Mouse (Mus musculus): Measurements from ENCODE around the gene Hebp1.

Hebp1 gene

GRCm38 (mm10) chr6:135197921-135198532 lies at the start of gene Hebp1, which contains the start of gene Fam234b:
TSS of gene Hebp1 (minus strand) at chr6:135198022.
TSS of gene Fam234b (plus strand) at chr6:135197977.
- DNase-seq, result peak; percentile 86 to 93

GRCm38 (mm10) chr6:135245586-135245985 lies 47.8 kb upstream of the Hebp1 start:
- DNase-seq, result no peak

DNA sequence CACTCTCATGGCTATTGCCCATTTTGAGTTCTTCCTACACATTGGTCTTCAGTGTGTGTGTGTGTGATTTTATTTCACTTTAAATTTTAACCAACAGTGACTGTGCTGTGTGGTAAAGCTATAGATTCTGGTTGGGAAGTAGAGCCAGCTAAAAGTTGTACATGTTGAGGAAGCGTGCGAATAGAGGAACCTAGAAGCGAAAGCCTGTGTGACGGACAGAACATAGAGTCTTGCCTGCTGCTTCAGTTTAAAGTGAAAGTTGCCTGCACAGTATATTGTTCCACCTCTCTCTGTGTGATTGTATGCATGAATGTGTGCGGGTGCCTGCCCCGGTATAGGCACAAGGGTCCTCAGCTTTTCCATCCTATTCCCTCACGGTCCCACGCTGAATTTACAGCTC lies 42.5 kb upstream of the Hebp1 start:
- no peak for DNase-seq

GRCm38 (mm10) chr6:135238211-135238610 lies 40.4 kb upstream of the Hebp1 start:
- no peak for DNase-seq

DNA sequence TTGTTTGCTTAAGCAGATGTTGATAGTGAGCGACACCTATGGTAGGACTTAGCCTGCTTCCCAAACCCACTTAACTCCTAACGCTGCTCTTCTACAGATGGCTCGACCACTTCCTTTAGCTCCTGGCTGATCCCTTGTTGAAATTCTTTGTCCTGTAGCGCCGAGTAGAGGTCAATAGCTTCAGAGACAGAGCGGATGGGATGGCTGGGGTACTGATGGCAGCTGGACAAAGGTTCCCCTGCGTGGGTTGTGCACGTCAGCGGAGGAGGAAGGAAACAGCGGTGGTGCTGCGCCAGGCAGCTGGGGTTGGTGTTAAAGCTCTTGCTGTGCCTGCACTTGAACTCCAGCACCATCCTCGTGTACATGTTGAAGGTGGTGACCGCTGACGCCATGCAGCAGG lies 39.5 kb upstream of the Hebp1 start:
- no peak for DNase-seq

DNA sequence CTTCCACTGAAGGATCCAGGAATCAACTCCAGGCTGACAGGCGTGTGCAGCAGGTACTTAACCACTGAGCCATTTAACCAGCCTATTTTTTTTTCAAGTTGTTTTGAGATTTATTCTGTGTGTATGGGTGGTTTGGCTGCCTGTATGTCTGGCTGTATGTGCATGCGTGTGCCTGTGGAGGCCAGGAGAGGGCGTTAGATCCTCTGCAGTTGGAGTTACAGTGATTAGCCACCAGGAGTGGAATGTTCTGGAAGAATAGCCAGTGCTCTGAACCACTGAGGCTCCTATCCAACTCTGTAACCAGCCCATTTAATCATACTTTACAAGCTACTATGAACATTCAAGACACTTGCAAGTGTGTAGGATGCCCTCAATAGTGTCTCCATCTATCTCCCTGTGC lies 38.8 kb upstream of the Hebp1 start:
- no peak for DNase-seq

DNA sequence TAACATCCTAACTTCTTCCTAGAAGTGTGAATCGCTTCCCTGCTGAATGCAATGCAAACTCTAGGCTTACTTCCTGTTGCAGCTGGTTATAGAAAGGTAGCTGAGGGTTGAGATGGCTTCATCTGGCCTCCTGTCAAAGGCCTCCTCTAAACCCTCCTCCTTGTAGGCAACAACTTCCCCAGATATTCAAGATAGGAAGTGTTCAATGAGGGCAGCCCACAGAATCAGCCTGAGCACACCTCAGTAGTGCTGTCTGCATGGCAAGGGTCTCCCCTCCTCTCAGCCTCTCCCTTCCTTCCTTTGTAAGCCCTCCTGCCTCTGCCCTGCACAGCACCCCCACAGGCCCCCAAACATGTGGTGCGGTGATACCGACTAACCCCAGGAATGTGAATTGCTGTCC lies 37.9 kb upstream of the Hebp1 start:
- no peak for DNase-seq

GRCm38 (mm10) chr6:135232443-135233182 lies 34.8 kb upstream of the Hebp1 start:
- no peak for DNase-seq

- no peak for DNase-seq
Measured at GRCm38 (mm10) chr6:135230586-135230985, 32.8 kb upstream of the Hebp1 start.

DNA sequence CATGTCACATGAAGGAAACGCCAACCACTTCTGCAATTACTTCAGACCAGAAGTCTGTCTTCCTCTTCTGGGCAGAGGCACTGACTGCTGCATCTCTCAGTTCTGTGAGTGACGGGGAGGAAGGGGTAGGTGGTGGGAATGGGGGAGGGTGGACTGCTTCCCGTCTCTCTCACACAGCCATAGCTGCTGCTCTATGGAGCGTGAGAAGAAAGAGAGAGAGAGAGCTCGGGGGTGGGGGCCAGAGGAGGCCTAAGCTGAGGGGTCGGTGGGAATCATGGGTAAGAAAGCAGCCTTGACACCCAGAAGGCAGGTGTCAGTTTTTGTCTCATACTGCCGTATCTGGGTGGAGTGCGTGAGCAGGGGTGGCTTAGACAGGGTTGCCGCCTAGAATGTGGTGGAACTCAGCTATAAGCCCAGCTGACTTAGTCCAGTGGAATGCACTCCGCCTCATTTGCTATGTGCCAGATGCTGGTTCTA lies 30.7 kb upstream of the Hebp1 start:
- DNase-seq, result no peak

DNA sequence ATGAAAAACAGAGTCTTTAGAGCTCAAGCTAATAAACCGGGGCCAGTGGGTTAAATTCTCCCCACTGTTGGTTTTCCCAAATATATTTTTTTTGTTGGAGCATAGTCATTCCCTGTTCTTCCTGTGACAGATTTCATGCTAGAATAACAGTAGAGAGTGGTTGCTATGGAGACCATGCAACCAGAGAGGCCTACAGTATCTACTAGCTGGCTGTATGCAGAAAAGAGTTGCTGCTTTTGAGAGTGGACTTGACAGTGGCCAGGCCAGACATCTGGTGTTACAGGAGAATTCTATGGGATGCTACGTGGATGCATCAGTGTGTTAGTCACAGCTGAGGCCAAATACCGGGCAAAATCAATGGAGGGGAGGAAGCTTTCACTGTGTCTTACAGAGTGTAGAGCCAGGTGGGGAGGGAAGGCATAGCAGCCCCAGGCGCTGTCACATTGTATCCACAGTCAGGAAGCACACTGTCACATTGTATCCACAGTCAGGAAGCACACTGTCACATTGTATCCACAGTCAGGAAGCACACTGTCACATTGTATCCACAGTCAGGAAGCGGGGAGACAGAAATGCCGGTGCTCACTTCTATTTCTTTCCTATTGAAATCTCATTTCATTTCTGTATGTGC lies 26.1 kb upstream of the Hebp1 start:
- no peak for DNase-seq

DNA sequence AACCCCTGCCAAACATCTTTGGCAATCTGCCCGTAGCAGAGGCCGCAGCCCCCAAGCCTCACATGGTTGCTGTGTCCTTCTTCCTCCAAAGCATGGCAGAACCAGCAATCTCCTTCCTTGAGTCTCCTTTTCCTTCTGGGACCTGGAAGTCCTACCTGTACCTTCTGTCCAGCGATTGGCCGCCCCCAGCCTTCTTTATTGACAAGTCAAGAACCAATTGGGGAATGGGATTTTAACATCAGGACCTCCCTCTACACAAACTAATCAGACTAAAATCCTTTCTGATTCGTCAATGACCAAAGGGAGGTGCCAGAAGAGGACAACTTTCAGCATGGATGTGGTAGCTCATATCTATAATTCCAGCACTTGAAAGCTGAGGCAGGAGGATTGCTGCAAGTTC lies 22.1 kb upstream of the Hebp1 start:
- DNase-seq, result no peak

- DNase-seq, result no peak
Measured at GRCm38 (mm10) chr6:135218330-135218729, 20.5 kb upstream of the Hebp1 start.

DNA sequence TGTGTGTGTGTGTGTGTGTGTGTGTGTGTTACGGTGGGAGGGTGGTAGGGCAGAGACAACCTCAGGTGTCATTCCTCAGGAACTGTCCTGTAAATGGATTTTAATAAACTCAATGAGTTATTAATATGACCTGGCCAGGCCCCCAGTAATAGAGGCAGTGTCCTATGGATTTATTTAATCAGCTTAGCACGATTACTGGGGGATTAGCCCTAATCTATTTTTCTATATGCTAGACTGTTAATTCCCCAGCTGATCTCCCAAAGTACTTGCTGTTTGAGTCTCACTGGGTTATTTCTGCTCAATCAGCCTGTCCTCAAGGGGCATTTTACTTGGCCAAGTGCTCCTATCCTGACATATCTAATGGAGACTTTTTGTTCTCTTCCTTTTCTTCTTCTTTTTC lies 14.8 kb upstream of the Hebp1 start:
- no peak for DNase-seq

- no peak for DNase-seq
Measured at GRCm38 (mm10) chr6:135211169-135211568, 13.3 kb upstream of the Hebp1 start.

- no peak for DNase-seq
Measured at GRCm38 (mm10) chr6:135206909-135207308, 9.1 kb upstream of the Hebp1 start.

- no peak for DNase-seq
Measured at GRCm38 (mm10) chr6:135205802-135206201, 8.0 kb upstream of the Hebp1 start.

- no peak for DNase-seq
Measured at GRCm38 (mm10) chr6:135204869-135205268, 7.0 kb upstream of the Hebp1 start.

DNA sequence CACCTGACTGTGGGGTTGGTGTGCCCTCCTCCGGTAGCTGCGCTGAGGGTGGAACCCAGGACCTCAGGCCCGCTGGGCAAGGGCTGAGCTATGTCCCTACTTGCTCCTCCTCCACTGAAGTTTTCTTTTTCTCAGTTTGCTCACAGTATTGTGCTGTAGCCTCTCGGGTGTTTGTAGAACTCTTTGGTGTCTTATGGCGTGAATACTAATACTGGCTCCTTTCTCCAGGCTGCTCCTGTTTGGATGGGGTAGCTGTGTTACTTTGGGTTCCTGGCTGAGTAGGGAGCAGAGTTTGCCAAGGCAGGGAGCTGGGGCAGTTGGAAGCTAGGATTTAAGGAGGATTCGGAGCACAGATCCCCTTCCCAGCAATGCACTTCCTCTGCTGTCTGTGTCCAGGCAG lies 5.9 kb upstream of the Hebp1 start:
- DNase-seq, result peak in 1 of 2 experiments; percentile 13

GRCm38 (mm10) chr6:135202668-135203067 lies 4.8 kb upstream of the Hebp1 start:
- no peak for DNase-seq

- DNase-seq, result no peak
Measured at GRCm38 (mm10) chr6:135200122-135200957, 2.5 kb upstream of the Hebp1 start.

DNA sequence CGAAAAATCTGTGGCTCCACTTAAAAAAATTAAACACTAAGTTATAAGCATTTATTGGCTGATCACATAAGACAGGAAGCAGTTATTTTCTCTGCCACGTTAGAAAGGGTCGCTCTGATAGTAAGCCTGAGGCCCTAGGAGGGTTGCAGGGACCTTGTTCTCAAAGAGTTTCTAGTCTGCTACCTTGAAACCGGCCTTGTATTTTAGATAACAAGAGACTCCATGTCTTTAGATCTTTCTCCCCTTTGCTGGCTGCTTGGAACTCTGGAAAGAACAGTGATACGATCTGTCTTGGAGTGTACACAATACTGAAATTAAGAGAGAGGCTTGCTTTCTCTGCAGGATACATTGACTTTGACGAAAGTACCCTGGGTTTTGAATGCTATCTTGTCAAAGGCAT lies 904 bp upstream of the Hebp1 start:
- DNase-seq, result no peak

- DNase-seq, result no peak
Measured at GRCm38 (mm10) chr6:135197446-135197845, 376 bp downstream of the Hebp1 start.
